Mouse (Mus musculus) megakaryocyte, adult 5-6 weeks (primary cell): ENCODE measurements around the gene Krtap13-1. TPM values are rescaled to one million over a fixed set of nuclear protein-coding genes. Genes with fewer than 3 reads are reported as not detected.

Experiments
- total RNA-seq, 2 experiments: library from RNA; stranded (forward) in 1 of 2; stranded (reverse) in 1 of 2; fragments of 153-499, 151-499 nt in 1 of 2; fragments of 221-1000, 200-1000 nt in 1 of 2; gene quantifications; 2 replicates each; pipeline versions ENCODE4 v1.2.3 to v1.2.4; 2015 to 2017

Krtap13-1 gene
- total RNA-seq, 2 experiments from 2014 or later = not detected

Other genes starting within 250 kb of the Krtap13-1 start
- not detected in 2 replicates for gene Cldn17, start 221.9 kb upstream of the Krtap13-1 start, total RNA-seq (2015)
- not detected in 2 replicates for gene Cldn17, start 221.9 kb upstream of the Krtap13-1 start, total RNA-seq (2017)
- not detected in 2 replicates for gene Cldn8, start 165.7 kb upstream of the Krtap13-1 start, total RNA-seq (2015)
- gene Cldn8, start 165.7 kb upstream of the Krtap13-1 start, total RNA-seq (2017) = not detected in 2 replicates
- gene Krtap24-1, start 116.6 kb upstream of the Krtap13-1 start, total RNA-seq (2015) = not detected in 2 replicates
- gene Krtap24-1, start 116.6 kb upstream of the Krtap13-1 start, total RNA-seq (2017) = not detected in 2 replicates
- gene 2310079G19Rik, start 101.2 kb upstream of the Krtap13-1 start, total RNA-seq (2015) = not detected in 2 replicates
- not detected in 2 replicates for gene 2310079G19Rik, start 101.2 kb upstream of the Krtap13-1 start, total RNA-seq (2017)
- not detected in 2 replicates for gene Krtap26-1, start 81.1 kb upstream of the Krtap13-1 start, total RNA-seq (2015)
- not detected in 2 replicates for gene Krtap26-1, start 81.1 kb upstream of the Krtap13-1 start, total RNA-seq (2017)
- gene Krtap27-1, start 57.2 kb upstream of the Krtap13-1 start, total RNA-seq (2015) = not detected in 2 replicates
- gene Krtap27-1, start 57.2 kb upstream of the Krtap13-1 start, total RNA-seq (2017) = not detected in 2 replicates
- gene 2310061N02Rik, start 20.9 kb upstream of the Krtap13-1 start, total RNA-seq (2015) = not detected in 2 replicates
- not detected in 2 replicates for gene 2310061N02Rik, start 20.9 kb upstream of the Krtap13-1 start, total RNA-seq (2017)
- gene Krtap13, start 22.8 kb downstream of the Krtap13-1 start, total RNA-seq (2015) = not detected in 2 replicates
- not detected in 2 replicates for gene Krtap13, start 22.8 kb downstream of the Krtap13-1 start, total RNA-seq (2017)
- not detected in 2 replicates for gene 2310034C09Rik, start 30.0 kb downstream of the Krtap13-1 start, total RNA-seq (2015)
- not detected in 2 replicates for gene 2310034C09Rik, start 30.0 kb downstream of the Krtap13-1 start, total RNA-seq (2017)
- not detected in 2 replicates for gene 2310057N15Rik, start 45.3 kb downstream of the Krtap13-1 start, total RNA-seq (2015)
- not detected in 2 replicates for gene 2310057N15Rik, start 45.3 kb downstream of the Krtap13-1 start, total RNA-seq (2017)
- gene Gm5965, start 49.0 kb downstream of the Krtap13-1 start, total RNA-seq (2015) = not detected in 2 replicates
- not detected in 2 replicates for gene Gm5965, start 49.0 kb downstream of the Krtap13-1 start, total RNA-seq (2017)
- gene Gm20741, start 83.4 kb downstream of the Krtap13-1 start, total RNA-seq (2015) = not detected in 2 replicates
- gene Gm20741, start 83.4 kb downstream of the Krtap13-1 start, total RNA-seq (2017) = not detected in 2 replicates
- gene Krtap15, start 91.4 kb downstream of the Krtap13-1 start, total RNA-seq (2015) = not detected in 2 replicates
- not detected in 2 replicates for gene Krtap15, start 91.4 kb downstream of the Krtap13-1 start, total RNA-seq (2017)
- not detected in 2 replicates for gene Krtap14, start 97.3 kb downstream of the Krtap13-1 start, total RNA-seq (2015)
- gene Krtap14, start 97.3 kb downstream of the Krtap13-1 start, total RNA-seq (2017) = not detected in 2 replicates
- gene Krtap19-1, start 140.5 kb downstream of the Krtap13-1 start, total RNA-seq (2015) = not detected in 2 replicates
- not detected in 2 replicates for gene Krtap19-1, start 140.5 kb downstream of the Krtap13-1 start, total RNA-seq (2017)
- gene Krtap19-2, start 145.4 kb downstream of the Krtap13-1 start, total RNA-seq (2015) = not detected in 2 replicates
- not detected in 2 replicates for gene Krtap19-2, start 145.4 kb downstream of the Krtap13-1 start, total RNA-seq (2017)
- gene Krtap19-3, start 149.2 kb downstream of the Krtap13-1 start, total RNA-seq (2015) = not detected in 2 replicates
- gene Krtap19-3, start 149.2 kb downstream of the Krtap13-1 start, total RNA-seq (2017) = not detected in 2 replicates
- gene Krtap19-4, start 156.2 kb downstream of the Krtap13-1 start, total RNA-seq (2015) = not detected in 2 replicates
- gene Krtap19-4, start 156.2 kb downstream of the Krtap13-1 start, total RNA-seq (2017) = not detected in 2 replicates
- not detected in 2 replicates for gene Krtap19-5, start 167.6 kb downstream of the Krtap13-1 start, total RNA-seq (2015)
- not detected in 2 replicates for gene Krtap19-5, start 167.6 kb downstream of the Krtap13-1 start, total RNA-seq (2017)
- not detected in 2 replicates for gene Krtap19-9b, start 203.4 kb downstream of the Krtap13-1 start, total RNA-seq (2015)
- not detected in 2 replicates for gene Krtap19-9b, start 203.4 kb downstream of the Krtap13-1 start, total RNA-seq (2017)
- gene Krtap16-3, start 234.0 kb downstream of the Krtap13-1 start, total RNA-seq (2015) = not detected in 2 replicates
- not detected in 2 replicates for gene Krtap16-3, start 234.0 kb downstream of the Krtap13-1 start, total RNA-seq (2017)